Mouse (Mus musculus) thymus, adult 2 months (tissue): ENCODE measurements around the gene Tmem266.

Experiments used
- CTCF ChIP-seq: fragments of 200-500 bp; IDR thresholded peaks from 2 replicates; pipeline ENCODE4 v1.5.1; 2012; ENCODE audit warnings: mild to moderate bottlenecking, control low read depth, low read length, moderate library complexity, borderline replicate concordance; ENCODE audit not compliant: control insufficient read depth, poor library complexity, insufficient read depth; ENCODE audit errors: extremely low read depth
- POLR2A ChIP-seq: fragments of 200-500 bp; IDR thresholded peaks from 2 replicates; pipeline ENCODE4 v1.6.1; 2012; ENCODE audit warnings: mild to moderate bottlenecking, low read length, control low read depth, moderate library complexity; ENCODE audit not compliant: control insufficient read depth, poor library complexity, insufficient read depth; ENCODE audit errors: extremely low read depth

GRCm38 (mm10) chr9:55279114-55279825 lies 47.4 kb upstream of the Tmem266 start:
- TF ChIP-seq CTCF (no peak), POLR2A (no peak)
